Mouse (Mus musculus): Measurements from ENCODE around the gene Ankrd23.

Gene Ankrd23

GRCm38 (mm10) chr1:36518259-36518658 is 18.4 kb downstream of the Ankrd23 start:
- no peak for DNase-seq (ENCODE audit: low spot score)

- peak; percentile 72 for DNase-seq (ENCODE audit: low spot score)
Measured at GRCm38 (mm10) chr1:36513718-36514117, 23.0 kb downstream of the Ankrd23 start.

GRCm38 (mm10) chr1:36513310-36513709 is 23.4 kb downstream of the Ankrd23 start:
- no peak for DNase-seq (ENCODE audit: low spot score)

DNA sequence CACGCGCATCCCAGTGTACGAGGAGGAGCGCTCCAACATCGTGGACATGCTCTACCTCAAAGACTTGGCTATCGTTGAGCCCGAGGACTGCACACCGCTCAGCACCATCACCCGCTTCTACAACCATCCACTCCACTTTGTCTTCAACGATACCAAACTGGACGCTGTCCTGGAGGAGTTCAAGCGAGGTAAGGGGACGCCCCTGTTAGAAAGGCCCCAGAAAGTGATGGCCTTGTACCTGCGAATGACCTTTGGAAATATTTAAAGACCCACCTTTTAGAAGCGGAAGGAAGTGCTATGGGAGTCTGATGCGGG is 23.8 kb downstream of the Ankrd23 start:
- no peak for DNase-seq (ENCODE audit: low spot score)

DNA sequence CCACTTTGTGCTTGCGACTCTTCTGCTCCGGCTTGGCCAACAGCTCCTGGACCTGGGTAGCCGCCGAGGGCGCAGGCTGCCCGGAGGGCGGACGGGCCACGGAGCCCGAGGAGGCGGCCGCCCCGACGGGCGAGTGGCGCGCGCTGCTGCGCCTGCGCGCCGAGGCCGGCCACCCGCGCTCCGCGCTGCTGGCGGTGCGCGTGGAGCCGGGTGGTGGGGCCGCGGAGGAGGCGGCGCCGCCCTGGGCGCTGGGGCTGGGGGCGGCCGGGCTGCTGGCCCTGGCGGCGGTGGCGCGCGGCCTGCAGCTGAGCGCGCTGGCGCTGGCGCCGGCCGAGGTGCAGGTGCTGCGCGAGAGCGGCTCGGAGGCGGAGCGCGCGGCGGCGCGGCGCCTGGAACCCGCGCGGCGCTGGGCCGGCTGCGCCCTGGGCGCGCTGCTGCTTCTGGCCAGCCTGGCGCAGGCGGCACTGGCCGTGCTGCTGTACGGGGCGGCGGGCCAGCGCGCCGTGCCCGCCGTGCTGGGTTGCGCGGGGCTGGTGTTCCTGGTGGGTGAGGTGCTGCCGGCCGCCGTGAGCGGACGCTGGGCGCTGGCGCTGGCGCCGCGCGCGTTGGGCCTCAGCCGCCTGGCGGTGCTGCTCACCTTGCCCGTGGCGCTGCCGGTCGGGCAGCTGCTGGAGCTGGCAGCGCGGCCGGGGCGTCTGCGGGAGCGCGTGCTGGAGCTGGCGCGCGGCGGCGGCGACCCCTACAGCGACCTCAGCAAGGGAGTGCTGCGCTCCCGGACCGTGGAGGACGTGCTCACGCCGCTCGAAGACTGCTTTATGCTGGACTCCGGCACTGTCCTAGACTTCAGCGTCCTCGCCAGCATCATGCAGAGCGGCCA is 24.4 kb downstream of the Ankrd23 start:
- DNase-seq (ENCODE audit: low spot score), result peak; percentile 57

DNA sequence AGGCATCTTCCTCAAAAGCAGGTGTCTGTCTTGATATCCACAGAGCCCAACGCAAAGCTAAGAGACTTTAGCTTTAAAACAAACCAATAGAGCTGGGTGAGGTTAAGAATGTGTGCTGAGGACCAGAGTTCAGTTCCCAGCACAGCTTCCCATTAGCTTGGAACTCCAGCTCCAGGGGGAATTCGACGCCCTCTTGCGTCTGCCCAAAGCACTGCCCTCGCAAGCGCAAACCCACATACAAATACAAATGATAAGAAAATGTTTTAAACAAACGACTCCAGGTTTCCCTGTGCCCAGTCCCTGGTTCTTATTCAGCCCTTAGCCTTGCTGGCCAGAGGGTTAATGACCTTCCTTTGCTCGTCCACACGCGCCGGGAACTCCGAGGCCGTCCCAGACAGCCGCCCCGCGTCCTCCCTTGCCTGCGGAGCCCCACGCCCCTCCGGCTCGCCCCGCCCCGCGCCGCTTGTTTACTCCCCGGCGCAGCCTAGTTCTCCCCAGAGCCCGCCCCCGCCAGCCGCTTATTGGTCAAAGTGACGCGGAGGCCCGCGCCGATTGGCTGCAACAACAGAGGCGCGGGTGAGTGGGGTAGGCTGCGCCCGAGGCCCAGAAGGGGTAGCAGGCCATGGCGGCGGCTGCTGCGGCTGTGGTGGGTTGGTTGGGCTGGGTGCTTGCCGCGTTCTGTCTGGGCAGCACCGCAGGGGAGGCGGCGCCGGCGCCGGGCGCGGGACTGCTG is 25.2 kb downstream of the Ankrd23 start, which contains the start of gene Cnnm3:
TSS of gene Cnnm3 (plus strand) at position 579 of the 733 bp plus-strand sequence.
- DNase-seq (ENCODE audit: low spot score), result peak; percentile 96

DNA sequence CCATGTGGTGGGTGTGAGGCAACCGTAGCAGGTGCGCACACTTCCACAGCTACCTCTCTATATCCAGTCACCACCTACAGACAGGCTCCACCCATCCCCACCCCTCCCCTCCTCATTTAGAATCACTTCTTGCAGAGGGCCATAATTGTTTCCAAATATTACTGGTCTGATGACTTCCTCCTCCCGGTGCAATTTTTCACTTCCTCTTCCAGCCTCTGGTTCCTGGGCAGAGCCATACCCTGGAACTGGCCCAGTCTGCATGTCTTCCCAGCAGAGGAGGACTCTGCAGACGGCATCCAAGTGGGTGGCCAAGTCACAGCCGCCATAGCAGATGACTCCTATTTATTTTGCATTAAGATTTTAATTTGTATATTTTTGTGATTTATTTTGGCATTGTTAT is 28.4 kb downstream of the Ankrd23 start:
- no peak for DNase-seq (ENCODE audit: low spot score)

DNA sequence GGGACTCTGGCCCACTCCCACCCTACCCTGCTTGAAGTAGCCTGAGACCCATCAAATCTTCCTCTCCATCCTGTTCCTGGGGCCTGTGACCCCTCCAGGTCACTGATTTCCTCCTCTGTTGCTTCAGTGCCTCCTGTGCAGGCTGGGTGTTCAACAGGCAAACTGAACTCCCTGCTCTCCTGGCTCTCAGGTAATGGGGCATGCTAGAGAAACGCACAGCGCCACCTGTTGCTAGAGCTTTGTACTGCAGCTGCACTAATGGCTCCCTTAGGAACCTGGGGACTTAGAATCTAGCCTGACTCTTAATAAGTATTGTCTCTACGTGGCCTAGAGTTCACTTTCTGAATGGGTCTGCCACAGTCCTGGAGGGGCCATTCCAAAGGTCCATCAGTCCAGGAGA is 35.4 kb downstream of the Ankrd23 start:
- peak; percentile 89 for DNase-seq (ENCODE audit: low spot score)

DNA sequence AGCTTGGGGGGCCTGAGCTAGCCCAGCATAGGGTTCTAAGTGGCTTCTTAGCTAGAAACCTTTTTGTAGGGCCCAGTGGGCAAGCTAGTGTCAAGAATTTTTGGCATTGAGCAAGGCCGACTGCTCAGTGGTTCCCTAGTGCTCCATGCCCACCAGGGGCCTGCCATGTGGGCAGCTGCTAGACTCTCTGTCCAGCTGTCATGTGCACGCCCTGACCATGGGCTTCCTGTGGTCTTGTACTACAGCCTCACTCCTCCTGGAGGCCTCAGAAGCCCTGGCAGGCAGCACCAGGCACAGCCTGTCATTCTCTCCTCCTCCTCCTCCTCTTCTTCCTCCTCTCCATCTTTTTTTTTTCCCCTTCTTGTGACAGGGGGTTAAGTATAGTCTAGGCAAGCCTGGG is 39.4 kb downstream of the Ankrd23 start:
- DNase-seq (ENCODE audit: low spot score), result no peak

- DNase-seq (ENCODE audit: low spot score), result no peak
Measured at GRCm38 (mm10) chr1:36496719-36497118, 40.0 kb downstream of the Ankrd23 start.

- DNase-seq (ENCODE audit: low spot score), result no peak
Measured at GRCm38 (mm10) chr1:36493299-36493698, 43.4 kb downstream of the Ankrd23 start.

- peak; percentile 71 for DNase-seq (ENCODE audit: low spot score)
Measured at GRCm38 (mm10) chr1:36492416-36493139, 44.1 kb downstream of the Ankrd23 start.

DNA sequence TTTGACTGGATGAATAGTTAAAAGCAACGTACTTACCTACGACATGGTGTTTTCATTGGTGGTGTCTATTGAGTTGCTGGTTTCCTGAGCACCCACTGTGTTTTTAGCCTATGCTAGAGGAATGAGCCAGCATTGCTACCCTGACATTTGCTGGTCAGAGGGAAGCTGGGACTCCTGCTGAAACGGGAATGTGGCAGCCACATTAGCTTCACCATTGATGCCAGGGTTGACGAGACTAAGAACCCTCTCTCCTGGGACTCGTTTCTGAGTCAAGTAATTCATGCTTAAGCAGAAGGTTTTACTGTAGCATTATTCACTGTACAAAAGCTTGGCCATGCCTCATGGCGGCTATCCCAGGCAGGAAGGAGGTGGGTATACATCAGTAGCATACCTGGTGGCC is 47.0 kb downstream of the Ankrd23 start:
- no peak for DNase-seq (ENCODE audit: low spot score)

DNA sequence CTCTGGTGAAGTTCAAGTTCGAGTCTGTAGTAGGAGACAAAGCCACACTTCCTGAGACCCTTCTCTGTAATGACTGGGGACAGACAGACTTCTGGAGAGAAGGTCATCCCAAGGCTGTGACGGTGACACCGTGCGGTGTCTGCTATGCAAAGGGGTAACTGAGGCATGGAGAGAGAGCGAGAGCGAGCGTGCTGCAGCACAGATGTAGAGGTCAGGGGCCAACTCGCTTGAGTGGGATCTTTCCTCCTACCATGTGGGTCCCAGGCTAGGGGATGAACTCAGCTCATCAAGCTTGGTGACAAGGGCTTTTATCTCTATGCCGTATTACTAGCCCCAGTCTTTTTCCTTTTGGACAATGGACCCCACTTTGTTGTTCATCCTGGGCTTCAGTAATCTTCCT is 49.6 kb downstream of the Ankrd23 start:
- peak; percentile 38 for DNase-seq (ENCODE audit: low spot score)

GRCm38 (mm10) chr1:36485080-36485479 is 51.6 kb downstream of the Ankrd23 start:
- DNase-seq (ENCODE audit: low spot score), result no peak

DNA sequence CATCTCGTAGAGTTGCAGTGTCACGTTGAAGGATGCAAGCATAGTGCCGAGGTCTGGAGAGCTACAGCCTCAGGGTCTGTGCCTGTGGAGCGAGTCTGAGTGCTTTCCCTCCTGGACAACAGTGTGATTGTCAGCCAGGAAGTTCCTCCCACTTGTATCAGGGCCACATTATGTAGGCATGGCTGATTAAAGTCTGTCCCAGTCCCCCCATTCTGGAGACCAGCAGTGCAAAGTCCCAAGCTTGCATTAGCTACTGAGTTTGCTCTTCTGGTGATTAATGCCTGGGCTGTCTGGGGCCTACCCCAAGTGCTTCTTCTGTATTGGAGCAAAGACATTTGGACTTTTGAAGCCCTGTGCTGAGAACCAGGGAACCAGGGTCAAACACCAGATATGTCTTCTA is 52.9 kb downstream of the Ankrd23 start:
- DNase-seq (ENCODE audit: low spot score), result no peak

Measured in embryo, embryonic 10 days (tissue).